Mouse (Mus musculus): ENCODE data around the gene Azi2.

The Azi2 gene

GRCm38 (mm10) chr9:118040218-118041021, at the start of gene Azi2:
TSS of gene Azi2 (plus strand) at chr9:118040499.
- peak; percentile 94 for DNase-seq (ENCODE audit: low spot score)

DNA sequence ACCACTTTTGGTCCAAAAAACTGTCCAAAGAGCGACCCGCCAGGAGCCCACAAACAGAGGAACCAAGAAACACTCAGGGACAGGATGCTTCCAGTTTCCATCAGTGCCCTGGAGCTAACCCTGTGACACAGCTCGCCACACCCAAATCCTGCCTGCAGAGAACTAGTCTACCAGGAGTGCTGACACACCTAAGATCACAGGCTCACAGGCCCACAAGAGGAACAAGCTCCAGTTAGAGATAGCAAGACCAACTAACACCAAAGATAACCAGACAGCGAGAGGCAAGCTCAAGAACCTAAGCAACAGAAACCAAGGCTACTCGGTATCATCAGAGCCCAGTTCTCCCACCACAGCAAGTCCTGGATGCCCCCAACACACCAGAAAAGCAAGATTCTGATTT, 43.7 kb upstream of the Azi2 start:
- no peak for DNase-seq (ENCODE audit: low spot score)

GRCm38 (mm10) chr9:118001488-118001887, 38.8 kb upstream of the Azi2 start:
- DNase-seq (ENCODE audit: low spot score): no peak

- no peak for DNase-seq (ENCODE audit: low spot score)
These were observed 36.9 kb upstream of the Azi2 start for GRCm38 (mm10) chr9:118003218-118003886.

GRCm38 (mm10) chr9:118003937-118004336, 36.4 kb upstream of the Azi2 start:
- DNase-seq (ENCODE audit: low spot score): no peak

- DNase-seq (ENCODE audit: low spot score): no peak
These were observed 27.4 kb upstream of the Azi2 start for GRCm38 (mm10) chr9:118012928-118013327.

DNA sequence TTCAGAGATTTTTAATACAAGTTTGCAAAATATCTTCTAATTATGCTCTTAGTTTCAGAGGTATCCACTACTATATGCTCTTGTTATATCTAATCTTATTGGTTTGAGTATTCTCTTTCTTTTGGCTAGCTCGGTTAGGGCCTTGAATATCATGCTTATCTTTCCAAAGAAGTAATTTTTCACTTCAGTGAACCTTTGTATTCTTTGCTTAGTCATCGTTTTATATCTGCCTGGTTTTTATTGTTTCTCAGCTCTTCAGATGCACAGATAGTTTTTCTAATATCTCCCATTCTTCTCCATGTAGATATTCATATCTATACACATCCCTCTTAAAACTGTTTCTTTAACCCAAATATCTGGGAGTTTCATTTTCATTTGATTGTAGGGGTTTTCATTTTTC, 15.3 kb upstream of the Azi2 start:
- DNase-seq (ENCODE audit: low spot score): no peak

- no peak for DNase-seq (ENCODE audit: low spot score)
These were observed 10.8 kb upstream of the Azi2 start for GRCm38 (mm10) chr9:118029490-118029889.

DNA sequence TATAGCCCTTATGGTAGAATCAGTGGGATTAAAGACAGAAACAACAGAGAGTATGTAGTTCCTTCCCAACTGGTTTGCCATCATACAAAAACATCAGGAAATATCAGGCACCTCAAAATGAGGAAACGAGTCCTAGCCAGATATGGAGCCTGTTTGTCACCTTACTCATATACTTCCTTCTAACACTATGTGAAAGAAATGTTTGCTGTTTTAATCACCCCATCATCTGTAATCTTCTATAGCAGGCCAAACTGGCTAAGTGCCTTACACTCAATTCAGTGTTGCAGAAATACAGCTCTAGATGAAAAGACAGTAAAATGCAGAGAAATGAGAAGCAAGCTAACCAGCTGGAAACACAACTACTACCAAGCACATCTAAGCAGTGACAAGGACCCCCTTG, 10.0 kb upstream of the Azi2 start:
- no peak for DNase-seq (ENCODE audit: low spot score)

DNA sequence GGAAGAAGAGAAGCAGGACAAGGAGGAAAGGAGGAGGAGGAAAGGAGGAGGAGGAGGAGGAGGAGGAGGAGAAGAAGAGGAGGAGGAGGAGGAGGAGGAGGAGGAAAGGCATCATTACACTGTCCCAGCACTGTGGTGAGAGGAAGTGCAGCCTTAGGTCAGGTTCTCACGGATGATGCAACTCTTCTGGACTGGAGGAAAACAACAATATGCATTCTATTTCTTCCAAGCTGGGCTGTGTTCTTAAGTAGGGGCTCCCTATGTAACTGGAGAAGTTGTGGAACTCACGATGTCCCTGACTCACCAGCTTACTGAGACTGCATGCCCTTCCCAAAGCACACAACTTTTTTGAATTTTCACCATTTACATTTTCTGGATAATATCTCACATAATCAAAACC, 8.6 kb upstream of the Azi2 start:
- DNase-seq (ENCODE audit: low spot score): no peak

DNA sequence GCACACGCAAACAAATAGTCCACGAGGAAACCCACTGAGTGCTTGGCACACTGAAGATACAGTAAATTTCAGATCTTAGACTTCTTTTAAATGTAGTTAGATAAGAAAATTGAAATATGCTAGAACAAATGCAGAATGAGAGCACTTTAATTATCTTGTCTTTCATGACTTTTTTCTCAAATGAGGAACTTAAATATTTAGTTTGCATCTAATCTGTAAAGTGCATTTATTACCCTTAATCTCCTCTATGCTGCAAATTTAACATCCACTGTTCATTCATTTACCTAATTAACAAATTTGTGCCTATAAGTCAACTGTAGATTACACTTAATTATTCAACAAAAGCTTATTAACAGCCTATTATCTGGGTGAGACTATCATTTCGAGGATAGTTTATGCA, 5.3 kb upstream of the Azi2 start:
- DNase-seq (ENCODE audit: low spot score): no peak

DNA sequence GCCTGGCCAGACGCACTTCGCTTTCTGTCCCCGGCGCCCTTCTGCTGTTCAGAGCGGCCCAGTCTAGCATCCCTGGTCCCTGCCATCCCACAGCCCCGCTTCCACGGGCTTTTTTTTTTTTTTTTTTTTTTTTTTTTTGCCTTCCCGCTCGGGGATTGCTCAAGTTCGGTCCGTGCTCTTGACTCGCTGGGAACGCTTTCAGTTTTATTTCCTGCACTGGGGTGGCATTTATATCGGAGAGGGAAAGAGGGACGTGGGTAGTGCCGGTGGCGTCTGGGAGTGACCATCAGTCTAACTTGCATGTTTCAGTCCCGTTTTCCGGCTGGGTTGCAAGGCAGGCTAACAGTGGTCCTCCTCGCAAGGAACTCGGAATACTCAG, 712 bp downstream of the Azi2 start:
- peak; percentile 7 for DNase-seq (ENCODE audit: low spot score)

GRCm38 (mm10) chr9:118041646-118042045, 1.3 kb downstream of the Azi2 start:
- no peak for DNase-seq (ENCODE audit: low spot score)

DNA sequence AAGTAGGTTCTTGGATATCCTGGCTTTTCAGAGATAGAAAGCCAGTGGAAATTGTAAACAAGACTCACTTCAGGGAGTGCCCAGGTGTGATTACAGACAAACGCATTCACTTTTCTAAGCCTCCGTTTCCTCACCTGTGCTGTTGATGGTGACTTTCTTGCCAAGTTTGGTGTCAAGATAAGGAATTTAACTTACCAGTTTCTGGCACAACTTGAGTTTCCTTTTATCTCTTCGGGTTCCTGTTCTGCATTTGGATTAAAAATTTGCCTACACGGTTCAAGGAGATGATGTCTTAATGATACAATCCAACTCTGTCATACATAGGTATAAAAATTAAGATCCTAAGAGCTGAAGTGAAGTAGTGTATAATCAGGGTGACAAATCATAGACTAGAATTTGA, 2.4 kb downstream of the Azi2 start:
- no peak for DNase-seq (ENCODE audit: low spot score)

DNA sequence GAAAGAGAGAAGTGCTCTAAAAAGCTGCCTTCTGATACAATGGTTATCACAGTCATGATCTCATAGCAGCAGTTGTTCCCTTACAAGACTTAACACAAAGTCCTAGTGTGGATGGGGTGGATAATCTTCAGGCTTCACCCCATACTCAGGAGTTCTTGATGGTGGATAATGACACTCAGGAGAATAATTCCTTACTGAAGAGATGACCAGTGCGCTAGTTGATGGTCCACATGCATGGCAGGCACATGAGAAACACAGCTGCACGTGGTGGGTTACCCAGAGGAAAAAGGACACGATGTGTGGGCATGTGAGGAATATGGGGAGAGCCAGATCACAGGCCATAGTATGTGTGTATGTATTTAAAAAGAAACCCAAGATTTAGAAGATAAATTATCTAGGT, 3.3 kb downstream of the Azi2 start:
- no peak for DNase-seq (ENCODE audit: low spot score)

DNA sequence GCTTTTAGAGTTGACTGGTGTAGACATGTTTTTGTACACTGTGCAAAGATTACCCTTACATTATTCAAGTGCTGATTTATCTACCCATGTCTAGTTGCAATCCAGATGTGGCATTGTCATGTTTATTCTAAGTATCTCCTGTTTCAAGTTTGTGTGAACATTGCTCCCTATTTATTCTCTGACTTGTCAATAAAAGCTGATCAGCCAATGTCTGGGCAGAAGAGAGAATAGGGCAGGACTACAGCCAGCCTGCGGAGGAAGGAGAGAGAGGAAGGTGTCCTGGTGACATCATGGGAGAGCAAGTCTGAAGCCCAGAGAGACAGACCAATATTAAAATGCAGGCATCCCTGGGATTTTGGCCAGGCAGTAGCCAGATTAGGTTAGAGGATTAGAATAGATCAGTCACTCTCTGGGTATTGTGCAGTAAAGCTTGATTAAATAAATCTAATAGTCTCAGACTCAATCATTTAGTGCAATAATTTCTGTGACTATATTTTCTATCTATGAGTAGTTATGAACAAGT, 4.8 kb downstream of the Azi2 start:
- DNase-seq (ENCODE audit: low spot score): no peak

DNA sequence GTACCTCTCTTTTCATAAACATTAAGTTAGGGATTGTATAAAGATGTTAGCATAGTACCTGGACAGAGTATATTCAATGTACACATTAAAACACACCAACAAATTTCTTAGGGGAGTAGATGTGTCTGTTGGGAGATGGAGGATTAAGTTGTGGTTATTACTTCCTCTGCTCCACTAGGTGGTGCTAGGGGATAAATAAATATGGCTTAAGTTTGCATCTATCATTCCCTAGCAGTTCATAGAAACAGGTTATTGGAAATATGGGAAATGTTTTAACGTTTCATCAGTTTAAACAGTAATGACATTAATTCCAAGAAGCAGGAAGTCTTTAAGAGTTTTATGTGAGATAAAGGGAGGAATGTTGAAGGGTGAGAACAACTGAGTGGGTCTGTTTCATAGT, 13.0 kb downstream of the Azi2 start:
- no peak for DNase-seq (ENCODE audit: low spot score)

GRCm38 (mm10) chr9:118059101-118059500, 18.8 kb downstream of the Azi2 start:
- no peak for DNase-seq (ENCODE audit: low spot score)

- DNase-seq (ENCODE audit: low spot score): no peak
These were observed 30.1 kb downstream of the Azi2 start for GRCm38 (mm10) chr9:118070442-118070841.

DNA sequence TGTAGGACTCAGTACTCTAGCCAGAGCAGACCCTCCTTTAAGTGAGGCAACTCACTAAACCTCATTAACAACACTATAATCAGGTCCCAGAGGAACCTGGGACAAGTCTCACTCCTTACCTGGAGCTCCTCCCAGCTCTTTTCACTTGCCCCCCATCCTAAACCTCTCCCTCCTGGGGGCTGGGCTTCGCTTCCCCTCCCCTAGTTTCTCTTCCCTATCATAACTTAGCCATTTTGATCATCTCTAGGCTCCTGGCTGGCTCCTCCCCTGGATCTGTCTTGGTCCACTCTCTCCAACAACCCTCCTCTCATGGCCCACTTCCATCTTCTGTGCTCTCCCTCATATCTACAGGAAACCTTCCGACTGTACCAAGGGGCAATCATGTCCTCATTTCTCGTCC, 31.0 kb downstream of the Azi2 start:
- DNase-seq (ENCODE audit: low spot score): no peak

- DNase-seq (ENCODE audit: low spot score): no peak
These were observed 31.8 kb downstream of the Azi2 start for GRCm38 (mm10) chr9:118072101-118072500.

- DNase-seq (ENCODE audit: low spot score): no peak
These were observed 33.1 kb downstream of the Azi2 start for GRCm38 (mm10) chr9:118073358-118073757.

DNA sequence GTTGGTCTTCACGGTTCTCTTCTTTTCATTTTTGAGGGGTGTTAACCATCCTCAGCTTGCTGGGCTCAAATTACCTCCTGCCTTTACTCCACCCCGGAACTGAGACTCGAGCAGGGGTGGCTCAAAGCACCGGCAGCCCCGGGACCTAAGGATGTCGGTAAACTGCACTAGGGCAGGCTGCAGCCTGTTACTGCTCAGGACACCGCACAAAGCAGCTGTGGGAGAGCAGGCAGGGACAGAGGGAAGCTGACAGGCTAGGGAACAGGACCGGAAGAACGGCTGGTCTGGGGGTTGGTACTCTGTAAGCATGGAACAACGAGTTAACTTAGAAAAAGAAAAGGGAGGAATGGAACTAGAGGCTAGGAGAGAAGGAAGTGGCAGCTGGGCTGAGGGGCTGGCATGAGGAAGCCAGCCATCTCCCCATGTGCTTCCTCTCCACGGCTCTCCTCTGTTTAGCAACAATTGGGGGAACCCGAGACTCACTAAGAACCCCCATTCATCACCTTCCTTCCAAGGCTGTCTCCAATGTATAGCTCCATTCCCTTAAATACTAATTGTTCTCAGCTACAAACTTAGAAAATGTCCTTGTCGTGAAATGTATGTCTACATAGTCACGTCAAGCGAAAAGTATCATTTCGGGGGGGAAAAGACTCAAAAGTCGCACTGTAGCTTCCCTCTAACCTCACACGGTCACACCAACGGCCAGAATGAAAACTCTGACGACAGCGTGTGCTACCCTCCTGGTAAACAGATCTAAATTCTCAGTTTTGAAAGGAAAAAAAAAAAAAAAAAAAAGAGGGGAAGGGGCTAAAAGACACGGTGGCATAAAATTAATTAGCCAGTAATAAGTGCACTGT, 42.5 kb downstream of the Azi2 start:
- no peak for DNase-seq (ENCODE audit: low spot score)
